Mouse (Mus musculus) megakaryocyte-erythroid progenitor cell, adult 5-6 weeks (primary cell): ENCODE data around the gene Psmd1. TPM values are rescaled to one million over a fixed set of nuclear protein-coding genes. Genes with fewer than 3 reads are reported as not detected.

Experiments used
- total RNA-seq, 2 experiments: library from RNA; stranded (forward) in 1 of 2; stranded (reverse) in 1 of 2; fragments of 200-1000, 215-1000 nt in 1 of 2; fragments of >200 nt in 1 of 2; fragmentation: Nextera tagmentation in 1 of 2; gene quantifications; 2 replicates each; pipeline ENCODE4 v1.2.3; 2014 to 2017

Gene Psmd1
- total RNA-seq, 2 experiments from 2014 or later = 107 to 214 TPM

Other genes with a start within 250 kb of the Psmd1 start
- 10.8 and 12.3 TPM in 2 replicates for gene Itm2c, start 170.1 kb upstream of the Psmd1 start, total RNA-seq (2014; fragmentation: Nextera tagmentation)
- 17.6 and 23.6 TPM in 2 replicates for gene Itm2c, start 170.1 kb upstream of the Psmd1 start, total RNA-seq (2017)
- not detected in 2 replicates for gene 4933407L21Rik, start 135.9 kb upstream of the Psmd1 start, total RNA-seq (2014; fragmentation: Nextera tagmentation)
- not detected in 2 replicates for gene 4933407L21Rik, start 135.9 kb upstream of the Psmd1 start, total RNA-seq (2017)
- 0.72 TPM in 1 of 2 replicates, not detected in the other for gene Gpr55, start 103.4 kb upstream of the Psmd1 start, total RNA-seq (2014; fragmentation: Nextera tagmentation)
- gene Gpr55, start 103.4 kb upstream of the Psmd1 start, total RNA-seq (2017) = not detected in 2 replicates
- not detected in 2 replicates for gene Spata3, start 47.6 kb upstream of the Psmd1 start, total RNA-seq (2014; fragmentation: Nextera tagmentation)
- not detected in 2 replicates for gene Spata3, start 47.6 kb upstream of the Psmd1 start, total RNA-seq (2017)
- not detected in 2 replicates for gene 2810459M11Rik, start 18.5 kb upstream of the Psmd1 start, total RNA-seq (2014; fragmentation: Nextera tagmentation)
- gene 2810459M11Rik, start 18.5 kb upstream of the Psmd1 start, total RNA-seq (2017) = not detected in 2 replicates
- gene Htr2b, start 47.6 kb downstream of the Psmd1 start, total RNA-seq (2014; fragmentation: Nextera tagmentation) = not detected in 2 replicates
- not detected in 2 replicates for gene Htr2b, start 47.6 kb downstream of the Psmd1 start, total RNA-seq (2017)
- gene Gm21972, start 69.2 kb downstream of the Psmd1 start, total RNA-seq (2014; fragmentation: Nextera tagmentation) = 0.46 and 4.8 TPM in 2 replicates
- gene Gm21972, start 69.2 kb downstream of the Psmd1 start, total RNA-seq (2017) = 12.3 and 36.2 TPM in 2 replicates
- 25.4 and 25.8 TPM in 2 replicates for gene Armc9, start 90.4 kb downstream of the Psmd1 start, total RNA-seq (2014; fragmentation: Nextera tagmentation)
- gene Armc9, start 90.4 kb downstream of the Psmd1 start, total RNA-seq (2017) = 8.8 and 17.1 TPM in 2 replicates
- 1.4 and 2.4 TPM in 2 replicates for gene B3gnt7, start 238.4 kb downstream of the Psmd1 start, total RNA-seq (2014; fragmentation: Nextera tagmentation)
- 4.0 TPM in 1 of 2 replicates, not detected in the other for gene B3gnt7, start 238.4 kb downstream of the Psmd1 start, total RNA-seq (2017)